Mouse (Mus musculus) cerebellum, postnatal 25 days (tissue): ENCODE data around the gene Frem1.

Experiments used
- DNase-seq, 2 experiments: peaks; one replicate each; pipeline ENCODE4 v3.0.0; 2021; ENCODE audit warnings: mixed read lengths in 2 of 2

The Frem1 gene

GRCm38 (mm10) chr4:82867731-82868445 lies 184.3 kb downstream of the Frem1 start:
- no peak for DNase-seq

GRCm38 (mm10) chr4:82867111-82867510 lies 185.0 kb downstream of the Frem1 start:
- no peak for DNase-seq

GRCm38 (mm10) chr4:82864974-82865699 lies 187.0 kb downstream of the Frem1 start:
- DNase-seq = no peak

DNA sequence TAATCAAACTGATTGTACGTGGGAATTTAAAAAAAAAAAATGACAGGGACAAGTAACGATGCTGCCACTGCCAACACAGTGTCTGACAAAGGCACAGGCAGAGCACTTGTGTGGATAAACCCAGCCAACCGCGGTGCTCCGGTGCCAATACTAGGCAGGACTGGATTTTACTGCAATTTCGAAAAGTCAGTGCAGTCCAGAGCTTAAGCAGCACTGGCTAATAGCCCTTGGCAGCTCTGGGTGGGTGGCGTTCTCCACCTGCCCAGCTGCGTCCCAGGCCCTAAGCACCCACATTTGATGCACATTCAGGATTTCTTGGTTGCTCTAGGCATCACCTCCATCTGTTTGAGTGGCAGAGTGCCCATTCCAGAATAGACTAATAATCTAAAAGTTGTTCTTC lies 188.8 kb downstream of the Frem1 start:
- peak; percentile 31 to 38 for DNase-seq

DNA sequence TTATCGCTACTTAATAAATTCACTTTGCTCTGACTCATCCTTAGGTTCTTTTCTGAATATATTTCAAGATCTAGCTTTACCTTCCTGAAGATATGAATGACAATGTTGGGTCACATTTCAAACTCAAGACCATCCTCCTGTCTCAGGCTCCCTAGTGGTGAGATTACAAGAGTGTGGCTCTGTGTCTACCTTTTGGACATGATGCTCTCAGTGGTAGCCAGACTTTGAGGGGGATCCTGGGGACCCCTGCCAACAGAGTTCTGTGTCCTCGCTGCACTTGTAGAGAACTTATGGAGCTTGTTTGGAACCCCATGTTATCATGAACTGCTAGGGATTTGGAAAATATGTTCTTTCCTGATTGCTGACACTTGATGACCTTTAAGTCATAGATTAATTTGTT lies 190.7 kb downstream of the Frem1 start:
- no peak for DNase-seq

GRCm38 (mm10) chr4:82860566-82860965 lies 191.6 kb downstream of the Frem1 start:
- no peak for DNase-seq

- DNase-seq = peak; percentile 94 to 96
These were observed 192.7 kb downstream of the Frem1 start, which contains the start of gene Zdhhc21 for GRCm38 (mm10) chr4:82859131-82860125. Gene Zdhhc21, minus strand, starts transcription at chr4:82859958.

DNA sequence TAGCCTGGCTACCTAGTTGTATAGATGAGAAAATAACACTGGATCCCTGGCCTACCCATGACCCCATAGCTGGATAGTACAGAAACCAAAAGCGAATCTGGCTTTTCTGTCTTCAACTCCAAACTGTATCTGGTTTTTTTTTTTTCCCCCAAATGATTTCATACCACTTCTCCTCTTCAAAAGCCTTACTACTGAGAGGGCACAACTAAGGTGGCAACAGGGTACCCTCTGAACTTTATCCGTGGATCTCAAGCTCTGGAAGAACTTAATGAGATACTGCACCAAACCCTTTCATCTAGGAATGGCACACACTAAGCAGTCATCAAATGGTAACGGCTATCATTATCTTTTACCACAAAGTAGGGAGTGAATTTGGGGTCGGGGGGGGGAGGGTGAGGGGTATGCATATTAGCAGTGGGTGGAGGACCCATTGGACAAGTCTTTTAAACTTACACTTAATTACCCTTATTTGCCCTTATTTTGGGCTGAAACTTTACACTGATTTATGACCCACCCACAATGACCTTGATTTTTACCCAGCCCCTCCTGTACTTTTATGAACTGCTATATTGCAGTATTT lies 193.6 kb downstream of the Frem1 start:
- no peak for DNase-seq

DNA sequence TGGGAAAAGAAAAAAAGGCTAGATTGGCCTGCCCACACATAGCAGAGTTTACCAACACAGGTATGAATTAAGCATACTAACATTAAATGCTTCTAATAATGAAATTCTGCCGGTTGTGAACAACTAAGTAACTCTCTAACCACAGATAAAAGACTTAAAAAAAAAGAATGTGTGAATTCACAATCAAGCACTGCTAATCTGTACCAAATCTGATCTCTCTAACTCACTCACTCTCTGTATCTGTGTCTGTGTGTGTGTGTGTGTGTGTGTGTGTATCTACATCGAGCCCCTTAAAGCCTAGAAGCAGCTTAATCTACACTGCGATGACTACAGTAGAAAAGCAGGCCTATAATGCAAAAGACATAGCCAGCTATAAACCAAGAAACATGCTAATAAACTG lies 195.2 kb downstream of the Frem1 start:
- DNase-seq = no peak

DNA sequence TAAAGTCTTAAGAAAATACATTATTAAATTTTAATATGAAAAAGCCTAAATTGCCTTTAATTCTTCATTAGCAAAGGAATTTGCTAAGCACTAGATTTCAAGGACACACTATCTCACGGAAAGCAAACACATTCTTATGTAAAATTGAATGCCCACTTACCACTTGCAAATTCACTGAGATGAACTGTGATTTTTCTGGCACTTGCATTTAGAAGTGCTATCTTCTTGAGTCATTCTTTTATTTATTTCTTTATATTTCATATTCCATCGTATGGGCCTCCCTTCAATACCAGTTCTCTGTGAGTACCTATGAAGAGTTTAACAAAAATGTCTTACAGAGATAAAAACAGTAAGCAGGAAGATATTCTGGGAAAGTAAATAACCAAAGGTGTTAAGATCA lies 198.3 kb downstream of the Frem1 start:
- no peak for DNase-seq

DNA sequence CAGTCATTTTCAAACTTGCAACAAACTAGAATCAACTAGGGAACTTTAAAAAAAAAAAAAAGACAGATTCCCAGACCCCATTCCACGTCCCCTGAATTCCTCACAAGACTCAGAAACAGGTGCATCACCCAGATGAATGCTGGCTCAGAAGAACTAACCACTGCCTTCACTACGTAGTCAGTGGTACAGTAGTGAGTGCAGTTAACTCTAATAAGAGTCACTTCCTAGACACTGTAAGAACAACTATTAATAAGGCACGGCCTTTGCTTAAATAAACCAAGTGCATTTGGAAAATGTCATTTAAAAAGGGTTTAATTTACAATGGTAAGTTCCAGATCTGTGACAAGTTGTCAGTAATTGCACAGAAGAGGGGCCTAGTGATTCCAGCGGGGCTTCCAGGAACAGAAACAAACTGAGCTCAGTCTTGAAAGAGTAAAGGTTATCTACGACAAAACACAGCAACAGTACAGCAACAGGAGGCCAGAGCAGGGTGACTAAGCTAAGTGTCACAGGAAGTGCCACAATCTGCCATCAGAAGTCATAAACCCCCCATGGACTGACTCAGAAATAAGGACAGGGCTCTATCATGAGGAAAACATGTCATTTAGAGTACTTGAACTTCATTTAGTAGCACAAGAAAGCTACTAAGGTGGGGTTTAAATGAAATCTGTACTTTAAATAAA lies 203.4 kb downstream of the Frem1 start:
- no peak for DNase-seq
